Mouse (Mus musculus): ENCODE data around the gene Rangap1. TPM values are rescaled to one million over a fixed set of nuclear protein-coding genes. Genes with fewer than 3 reads are reported as not detected.

Rangap1 gene
- total and polyA plus RNA-seq, 3 experiments, result 128 to 207 (median 180) TPM

DNA sequence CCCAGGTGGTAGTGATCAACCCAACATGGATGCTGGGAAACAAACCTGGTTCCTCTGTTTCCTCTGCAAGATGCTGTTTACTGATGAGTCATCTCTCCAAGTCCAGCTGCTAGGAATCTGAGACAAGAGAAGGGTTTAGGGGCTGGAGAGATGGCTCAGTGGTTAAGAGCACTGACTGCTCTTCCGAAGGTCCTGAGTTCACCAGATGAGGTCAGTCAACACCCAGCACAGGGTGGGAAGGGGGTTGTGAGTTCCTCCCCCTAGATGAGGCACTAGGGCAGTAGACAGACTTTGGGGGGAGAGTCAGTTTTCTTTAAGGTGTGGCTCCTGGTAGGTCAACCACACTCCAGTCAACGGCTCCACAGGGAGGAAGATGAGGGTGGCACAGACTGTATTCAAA lies 83.6 kb downstream of the Rangap1 start:
- Histone ChIP-seq H3K9me3 (replicated peaks; ENCODE audit: low read length) (peaks cover 3% of the 10 kb centered on the region), H3K36me3 (replicated peaks in 1 of 2; ENCODE audit: control insufficient read depth in 1 of 2, insufficient read depth in 1 of 2, low read length in 1 of 2) (peaks cover 0 to under 1% of the 10 kb centered on the region in 2 experiments), H3K27ac (ENCODE audit: insufficient read depth, low read depth) (no peak overlapping the region), H3K4me2 (ENCODE audit: insufficient read depth, low read depth, poor library complexity, severe bottlenecking) (no peak overlapping the region), H3K9ac (ENCODE audit: insufficient read depth, low read depth) (no peak overlapping the region), H3K79me2 (replicated peaks; ENCODE audit: control insufficient read depth, extremely low read depth, insufficient read depth, poor library complexity, severe bottlenecking) (peaks cover 20% of the 10 kb centered on the region), H3K4me3 (replicated peaks in 1 of 3; ENCODE audit: low read depth in 2 of 3, low read length in 2 of 3, poor library complexity in 1 of 3) (no peak overlapping the region), H3K27me3 (replicated peaks) (no peaks in the 10 kb centered on the region), H3K4me1 (ENCODE audit: control insufficient read depth in 1 of 2, insufficient read depth in 2 of 2) (peaks cover 0 to 13% of the 10 kb centered on the region in 2 experiments; a peak in 2 of 4 replicates)
- in situ Hi-C loops (cut with MboI; ENCODE audit: low pct_ligation_motif_present, low pct_unique_long_range_greater_than_20kb, low sequenced_read_pairs), result no loop called here
- TF ChIP-seq MEF2A (IDR thresholded peaks at IDR 0.05; ENCODE audit: borderline replicate concordance, low read depth, low read length), result no peak
- no peak for TF ChIP-seq SIN3A (IDR thresholded peaks at IDR 0.05; ENCODE audit: low read length)
- TF ChIP-seq ETS1 (conservative IDR thresholded peaks at IDR 0.05; ENCODE audit: low read depth, low read length), result no peak
- TF ChIP-seq PAX5 (IDR thresholded peaks at IDR 0.05; ENCODE audit: low read length), result no peak
- no peak for TF ChIP-seq MAX (IDR thresholded peaks at IDR 0.05; ENCODE audit: low read length)
- no peak for TF ChIP-seq JUN (IDR thresholded peaks at IDR 0.05; ENCODE audit: insufficient read depth, low read depth, low read length)
- TF ChIP-seq NRF1 (IDR thresholded peaks at IDR 0.05; ENCODE audit: low read depth, low read length), result no peak
- no peak for TF ChIP-seq RAD21 (IDR thresholded peaks at IDR 0.05; ENCODE audit: low read depth, low read length)
- no peak for TF ChIP-seq JUND (conservative IDR thresholded peaks at IDR 0.05; ENCODE audit: low read depth, low read length)
- no peak for TF ChIP-seq ZC3H11A (IDR thresholded peaks at IDR 0.05; ENCODE audit: low read depth, low read length)
- TF ChIP-seq KAT2A (IDR thresholded peaks at IDR 0.05; ENCODE audit: insufficient replicate concordance, low read length), result no peak
- TF ChIP-seq RCOR1 (conservative IDR thresholded peaks at IDR 0.05; ENCODE audit: low read depth, low read length), result no peak
- no peak for TF ChIP-seq EP300 (IDR thresholded peaks at IDR 0.05; ENCODE audit: low read length)
- no peak for DNase-seq (ENCODE audit: extremely low read depth)
- dilution Hi-C loops (cut with MboI; ENCODE audit: extremely low pct_ligation_motif_present, extremely low pct_unique_long_range_greater_than_20kb, low sequenced_read_pairs), result no loop called here

Other genes with a start within 250 kb of the Rangap1 start
- 16.4 and 17.4 TPM in 2 replicates for gene Ep300, start 160.2 kb downstream of the Rangap1 start, total RNA-seq (2012; rRNA removed)
- gene Ep300, start 160.2 kb downstream of the Rangap1 start, total RNA-seq (2014; rRNA removed), result 4.7 and 5.9 TPM in 2 replicates
- 23.1 and 33.2 TPM in 2 replicates for gene Ep300, start 160.2 kb downstream of the Rangap1 start, polyA plus RNA-seq (2012; ENCODE audit: insufficient read length, low read depth)
- 29.7 and 40.8 TPM in 2 replicates for gene L3mbtl2, start 81.6 kb downstream of the Rangap1 start, total RNA-seq (2012; rRNA removed)
- 26.4 and 29.2 TPM in 2 replicates for gene L3mbtl2, start 81.6 kb downstream of the Rangap1 start, total RNA-seq (2014; rRNA removed)
- 37.3 and 40.0 TPM in 2 replicates for gene L3mbtl2, start 81.6 kb downstream of the Rangap1 start, polyA plus RNA-seq (2012; ENCODE audit: insufficient read length, low read depth)
- gene Chadl, start 48.2 kb downstream of the Rangap1 start, total RNA-seq (2012; rRNA removed), result 0.17 and 0.21 TPM in 2 replicates
- gene Chadl, start 48.2 kb downstream of the Rangap1 start, total RNA-seq (2014; rRNA removed), result not detected in 2 replicates
- gene Chadl, start 48.2 kb downstream of the Rangap1 start, polyA plus RNA-seq (2012; ENCODE audit: insufficient read length, low read depth), result 0.40 and 0.51 TPM in 2 replicates
- gene Zc3h7b, start 473 bp downstream of the Rangap1 start, total RNA-seq (2012; rRNA removed), result 19.7 and 20.4 TPM in 2 replicates
- 7.9 and 8.4 TPM in 2 replicates for gene Zc3h7b, start 473 bp downstream of the Rangap1 start, total RNA-seq (2014; rRNA removed)
- 37.2 and 43.1 TPM in 2 replicates for gene Zc3h7b, start 473 bp downstream of the Rangap1 start, polyA plus RNA-seq (2012; ENCODE audit: insufficient read length, low read depth)
- 12.8 and 14.9 TPM in 2 replicates for gene Tef, start 56.9 kb upstream of the Rangap1 start, total RNA-seq (2012; rRNA removed)
- 14.4 and 14.7 TPM in 2 replicates for gene Tef, start 56.9 kb upstream of the Rangap1 start, total RNA-seq (2014; rRNA removed)
- gene Tef, start 56.9 kb upstream of the Rangap1 start, polyA plus RNA-seq (2012; ENCODE audit: insufficient read length, low read depth), result 15.8 and 17.2 TPM in 2 replicates
- gene Tob2, start 113.3 kb upstream of the Rangap1 start, total RNA-seq (2012; rRNA removed), result 21.8 and 25.3 TPM in 2 replicates
- gene Tob2, start 113.3 kb upstream of the Rangap1 start, total RNA-seq (2014; rRNA removed), result 5.0 and 5.6 TPM in 2 replicates
- gene Tob2, start 113.3 kb upstream of the Rangap1 start, polyA plus RNA-seq (2012; ENCODE audit: insufficient read length, low read depth), result 18.9 and 22.0 TPM in 2 replicates
- 86.3 and 126 TPM in 2 replicates for gene Phf5a, start 126.4 kb upstream of the Rangap1 start, total RNA-seq (2012; rRNA removed)
- gene Phf5a, start 126.4 kb upstream of the Rangap1 start, total RNA-seq (2014; rRNA removed), result 116 and 137 TPM in 2 replicates
- gene Phf5a, start 126.4 kb upstream of the Rangap1 start, polyA plus RNA-seq (2012; ENCODE audit: insufficient read length, low read depth), result 177 and 228 TPM in 2 replicates
- 177 and 190 TPM in 2 replicates for gene Aco2, start 126.8 kb upstream of the Rangap1 start, total RNA-seq (2012; rRNA removed)
- gene Aco2, start 126.8 kb upstream of the Rangap1 start, total RNA-seq (2014; rRNA removed), result 150 and 161 TPM in 2 replicates
- 205 and 222 TPM in 2 replicates for gene Aco2, start 126.8 kb upstream of the Rangap1 start, polyA plus RNA-seq (2012; ENCODE audit: insufficient read length, low read depth)
- 59.3 and 64.9 TPM in 2 replicates for gene Polr3h, start 180.7 kb upstream of the Rangap1 start, total RNA-seq (2012; rRNA removed)
- gene Polr3h, start 180.7 kb upstream of the Rangap1 start, total RNA-seq (2014; rRNA removed), result 40.5 and 40.7 TPM in 2 replicates
- gene Polr3h, start 180.7 kb upstream of the Rangap1 start, polyA plus RNA-seq (2012; ENCODE audit: insufficient read length, low read depth), result 153 and 224 TPM in 2 replicates
- 0.08 and 0.13 TPM in 2 replicates for gene Csdc2, start 191.2 kb upstream of the Rangap1 start, total RNA-seq (2012; rRNA removed)
- gene Csdc2, start 191.2 kb upstream of the Rangap1 start, total RNA-seq (2014; rRNA removed), result not detected in 2 replicates
- 0.43 and 0.45 TPM in 2 replicates for gene Csdc2, start 191.2 kb upstream of the Rangap1 start, polyA plus RNA-seq (2012; ENCODE audit: insufficient read length, low read depth)
- gene Pmm1, start 215.4 kb upstream of the Rangap1 start, total RNA-seq (2012; rRNA removed), result 120 and 128 TPM in 2 replicates
- 48.3 and 51.8 TPM in 2 replicates for gene Pmm1, start 215.4 kb upstream of the Rangap1 start, total RNA-seq (2014; rRNA removed)
- gene Pmm1, start 215.4 kb upstream of the Rangap1 start, polyA plus RNA-seq (2012; ENCODE audit: insufficient read length, low read depth), result 140 and 153 TPM in 2 replicates
- gene 1700029P11Rik, start 235.0 kb upstream of the Rangap1 start, total RNA-seq (2012; rRNA removed), result not detected in 2 replicates
- not detected in 2 replicates for gene 1700029P11Rik, start 235.0 kb upstream of the Rangap1 start, total RNA-seq (2014; rRNA removed)
- not detected in 2 replicates for gene 1700029P11Rik, start 235.0 kb upstream of the Rangap1 start, polyA plus RNA-seq (2012; ENCODE audit: insufficient read length, low read depth)
- gene Xrcc6, start 242.3 kb upstream of the Rangap1 start, total RNA-seq (2012; rRNA removed), result 67.3 and 80.0 TPM in 2 replicates
- 79.5 and 83.5 TPM in 2 replicates for gene Xrcc6, start 242.3 kb upstream of the Rangap1 start, total RNA-seq (2014; rRNA removed)
- 80.8 and 94.0 TPM in 2 replicates for gene Xrcc6, start 242.3 kb upstream of the Rangap1 start, polyA plus RNA-seq (2012; ENCODE audit: insufficient read length, low read depth)